Mouse (Mus musculus): ENCODE results near the gene Olfr1471. TPM values are rescaled to one million over a fixed set of nuclear protein-coding genes. Genes with fewer than 3 reads are reported as not detected.
"Not testable (repeated sequence)": the region's sequence is repeated elsewhere in the genome, so short reads cannot be mapped to it uniquely, and the experiment has no call there.

The Olfr1471 gene
- not detected for polyA plus RNA-seq (2012; fragmentation: generic; extraction: Trizol)

GRCm38 (mm10) chr19:13443109-13443508 lies at the start of gene Olfr1471:
TSS of gene Olfr1471 (plus strand) at chr19:13443409.
- H3K79me2 ChIP-seq (ENCODE audit: control insufficient read depth, insufficient read depth); H3K4me3 ChIP-seq; H3K27me3 ChIP-seq (ENCODE audit: control insufficient read depth, insufficient read depth, insufficient read length); H3K4me2 ChIP-seq (ENCODE audit: low read depth); H3K36me3 ChIP-seq (ENCODE audit: control insufficient read depth, insufficient read depth); H3ac ChIP-seq (ENCODE audit: control insufficient read depth, insufficient read length): not testable (repeated sequence)

DNA sequence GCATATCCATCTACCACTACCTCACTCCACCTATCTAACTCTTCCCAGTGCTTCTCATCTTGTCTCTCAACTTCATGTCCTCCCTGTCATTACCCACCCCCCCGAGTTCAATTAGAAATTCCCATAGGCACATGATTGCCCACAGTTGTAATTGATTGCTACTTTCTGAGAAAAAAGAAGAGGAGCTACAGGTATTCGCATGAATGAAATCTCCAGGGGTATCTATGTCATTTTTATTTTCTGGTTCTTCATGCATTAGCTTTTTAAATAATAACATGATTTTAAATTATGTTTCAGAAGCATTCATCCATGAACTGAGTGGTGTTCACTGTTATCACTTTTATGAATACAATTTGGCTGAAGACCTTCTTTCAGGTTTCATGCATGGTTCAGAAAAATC lies 35.7 kb upstream of the Olfr1471 start, which contains the start of gene Olfr1469:
Olfr1469 (plus strand) TSS at position 301 of the 400 bp plus-strand sequence.
- no peaks in the 10 kb centered on the region for H3K79me2 ChIP-seq (ENCODE audit: control insufficient read depth, insufficient read depth)
- H3K27me3 ChIP-seq (ENCODE audit: control insufficient read depth, insufficient read depth, insufficient read length) = no peaks in the 10 kb centered on the region
- TF ChIP-seq MAX (IDR thresholded peaks at IDR 0.05; ENCODE audit: low read depth) (no peak), MYOD1 (IDR thresholded peaks at IDR 0.05; ENCODE audit: control insufficient read depth in 1 of 3, insufficient read length in 2 of 3, low read depth in 2 of 3) (no peak), REST (IDR thresholded peaks at IDR 0.05; ENCODE audit: insufficient read depth, insufficient read length) (no peak), POLR2A (IDR thresholded peaks at IDR 0.05; ENCODE audit: insufficient read length, low read depth) (no peak), POLR2AphosphoS2 (IDR thresholded peaks at IDR 0.05; ENCODE audit: insufficient read length, low read depth) (no peak), CEBPB (IDR thresholded peaks at IDR 0.05; ENCODE audit: insufficient read depth, poor library complexity, severe bottlenecking) (no peak), E2F4 (IDR thresholded peaks at IDR 0.05; ENCODE audit: insufficient read depth) (no peak), TCF12 (IDR thresholded peaks at IDR 0.05; ENCODE audit: insufficient read depth, poor library complexity, severe bottlenecking) (no peak), USF1 (IDR thresholded peaks at IDR 0.05; ENCODE audit: low read depth) (no peak), MYOG (IDR thresholded peaks at IDR 0.05; ENCODE audit: control insufficient read depth in 1 of 3, insufficient read depth in 1 of 3, insufficient read length in 2 of 3, low read depth in 2 of 3) (no peak), SRF (IDR thresholded peaks at IDR 0.05; ENCODE audit: control insufficient read depth, insufficient read length, low read depth) (no peak), TCF3 (IDR thresholded peaks at IDR 0.05; ENCODE audit: insufficient read length, low read depth) (no peak)
- no peak within 1 kb of the TSS for H3K4me2 ChIP-seq (ENCODE audit: low read depth)
- no peak within 1 kb of the TSS for H3K4me3 ChIP-seq
- H3ac ChIP-seq (ENCODE audit: control insufficient read depth, insufficient read length) = no peak within 1 kb of the TSS
- no peaks in the 10 kb centered on the region for H3K36me3 ChIP-seq (ENCODE audit: control insufficient read depth, insufficient read depth)

GRCm38 (mm10) chr19:13455986-13456385 lies 12.8 kb downstream of the Olfr1471 start, which contains the start of gene Olfr1472:
TSS of gene Olfr1472 (minus strand) at chr19:13456086.
- no peak within 1 kb of the TSS for H3K4me3 ChIP-seq
- TF ChIP-seq POLR2A (IDR thresholded peaks at IDR 0.05; ENCODE audit: insufficient read length, low read depth) = no peak
- no peak for TF ChIP-seq MYOG (IDR thresholded peaks at IDR 0.05; ENCODE audit: control insufficient read depth in 1 of 3, insufficient read depth in 1 of 3, insufficient read length in 2 of 3, low read depth in 2 of 3)
- TF ChIP-seq REST (IDR thresholded peaks at IDR 0.05; ENCODE audit: insufficient read depth, insufficient read length) = no peak
- TF ChIP-seq POLR2AphosphoS2 (IDR thresholded peaks at IDR 0.05; ENCODE audit: insufficient read length, low read depth) = no peak
- TF ChIP-seq MYOD1 (IDR thresholded peaks at IDR 0.05; ENCODE audit: control insufficient read depth in 1 of 3, insufficient read length in 2 of 3, low read depth in 2 of 3) = no peak
- no peak for TF ChIP-seq SRF (IDR thresholded peaks at IDR 0.05; ENCODE audit: control insufficient read depth, insufficient read length, low read depth)
- TF ChIP-seq TCF3 (IDR thresholded peaks at IDR 0.05; ENCODE audit: insufficient read length, low read depth) = no peak
- no peak for TF ChIP-seq TCF12 (IDR thresholded peaks at IDR 0.05; ENCODE audit: insufficient read depth, poor library complexity, severe bottlenecking)
- TF ChIP-seq USF1 (IDR thresholded peaks at IDR 0.05; ENCODE audit: low read depth) = no peak
- TF ChIP-seq E2F4 (IDR thresholded peaks at IDR 0.05; ENCODE audit: insufficient read depth) = no peak
- no peak for TF ChIP-seq CEBPB (IDR thresholded peaks at IDR 0.05; ENCODE audit: insufficient read depth, poor library complexity, severe bottlenecking)
- TF ChIP-seq MAX (IDR thresholded peaks at IDR 0.05; ENCODE audit: low read depth) = no peak
- no peaks in the 10 kb centered on the region for H3K27me3 ChIP-seq (ENCODE audit: control insufficient read depth, insufficient read depth, insufficient read length)
- no peaks in the 10 kb centered on the region for H3K79me2 ChIP-seq (ENCODE audit: control insufficient read depth, insufficient read depth)
- H3K36me3 ChIP-seq (ENCODE audit: control insufficient read depth, insufficient read depth) = no peaks in the 10 kb centered on the region
- H3K4me2 ChIP-seq (ENCODE audit: low read depth) = no peak within 1 kb of the TSS
- H3ac ChIP-seq (ENCODE audit: control insufficient read depth, insufficient read length) = no peak within 1 kb of the TSS

DNA sequence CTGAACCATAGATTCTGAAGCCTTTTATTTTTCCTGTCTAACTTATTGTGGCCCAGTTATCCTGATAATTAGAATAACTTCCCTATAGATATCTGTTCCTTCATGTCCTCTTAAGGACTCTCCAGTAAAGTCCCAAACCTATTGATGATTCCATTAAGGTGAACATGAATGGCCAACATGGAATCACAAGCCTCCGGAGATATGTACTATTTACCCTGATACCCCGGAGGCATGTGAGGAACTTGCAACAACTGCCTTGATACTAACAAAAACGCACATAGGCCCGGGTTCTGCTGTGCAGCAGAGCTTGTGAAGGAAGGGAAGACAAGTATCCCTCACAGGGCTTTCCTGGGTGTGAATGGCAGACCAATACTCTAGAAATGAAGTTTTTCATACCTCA lies 26.1 kb downstream of the Olfr1471 start, which contains the start of gene Olfr1474:
Olfr1474 (plus strand) TSS at position 301 of the 400 bp plus-strand sequence.
- not testable (repeated sequence) for H3ac ChIP-seq (ENCODE audit: control insufficient read depth, insufficient read length); H3K27me3 ChIP-seq (ENCODE audit: control insufficient read depth, insufficient read depth, insufficient read length); H3K79me2 ChIP-seq (ENCODE audit: control insufficient read depth, insufficient read depth); H3K4me2 ChIP-seq (ENCODE audit: low read depth); H3K4me3 ChIP-seq; H3K36me3 ChIP-seq (ENCODE audit: control insufficient read depth, insufficient read depth)

DNA sequence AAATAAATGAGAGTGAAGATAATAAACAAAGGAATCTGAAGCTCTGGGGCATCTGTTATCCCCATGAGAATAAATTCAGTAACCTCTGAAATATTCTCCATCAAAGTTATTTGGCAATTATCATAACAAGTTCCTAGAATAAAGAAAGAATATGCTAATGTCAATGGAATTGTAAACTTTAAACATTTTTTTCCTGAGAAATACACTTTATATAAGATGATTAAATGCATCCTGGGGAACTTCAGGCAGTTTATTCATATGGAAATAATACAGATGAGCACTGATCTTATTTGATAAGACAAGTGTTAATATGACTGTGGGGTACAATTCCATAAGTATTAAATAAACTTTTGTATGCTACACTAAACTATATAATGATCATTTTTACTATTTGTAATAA lies 36.9 kb downstream of the Olfr1471 start, which contains the start of gene Olfr1475:
Olfr1475 (minus strand) TSS at position 101 of the 400 bp plus-strand sequence.
- TF ChIP-seq E2F4 (IDR thresholded peaks at IDR 0.05; ENCODE audit: insufficient read depth) (no peak), CEBPB (IDR thresholded peaks at IDR 0.05; ENCODE audit: insufficient read depth, poor library complexity, severe bottlenecking) (no peak), POLR2A (IDR thresholded peaks at IDR 0.05; ENCODE audit: insufficient read length, low read depth) (no peak), TCF3 (IDR thresholded peaks at IDR 0.05; ENCODE audit: insufficient read length, low read depth) (no peak), MAX (IDR thresholded peaks at IDR 0.05; ENCODE audit: low read depth) (no peak), MYOD1 (IDR thresholded peaks at IDR 0.05; ENCODE audit: control insufficient read depth in 1 of 3, insufficient read length in 2 of 3, low read depth in 2 of 3) (no peak), TCF12 (IDR thresholded peaks at IDR 0.05; ENCODE audit: insufficient read depth, poor library complexity, severe bottlenecking) (no peak), POLR2AphosphoS2 (IDR thresholded peaks at IDR 0.05; ENCODE audit: insufficient read length, low read depth) (no peak), MYOG (IDR thresholded peaks at IDR 0.05; ENCODE audit: control insufficient read depth in 1 of 3, insufficient read depth in 1 of 3, insufficient read length in 2 of 3, low read depth in 2 of 3) (no peak), SRF (IDR thresholded peaks at IDR 0.05; ENCODE audit: control insufficient read depth, insufficient read length, low read depth) (no peak), USF1 (IDR thresholded peaks at IDR 0.05; ENCODE audit: low read depth) (no peak), REST (IDR thresholded peaks at IDR 0.05; ENCODE audit: insufficient read depth, insufficient read length) (no peak)
- Histone ChIP-seq H3K36me3 (ENCODE audit: control insufficient read depth, insufficient read depth) (no peaks in the 10 kb centered on the region), H3ac (ENCODE audit: control insufficient read depth, insufficient read length) (no peak within 1 kb of the TSS), H3K4me3 (no peak within 1 kb of the TSS), H3K27me3 (ENCODE audit: control insufficient read depth, insufficient read depth, insufficient read length) (no peaks in the 10 kb centered on the region), H3K4me2 (ENCODE audit: low read depth) (no peak within 1 kb of the TSS), H3K79me2 (ENCODE audit: control insufficient read depth, insufficient read depth) (no peaks in the 10 kb centered on the region)
